Mouse (Mus musculus) liver, adult 2 months (tissue): ENCODE results near the gene Adgrg5. TPM values are rescaled to one million over a fixed set of nuclear protein-coding genes. Genes with fewer than 3 reads are reported as not detected.
A peak's percentile ranks its signal among the peaks of the same experiment; 100 is the strongest.

Source experiments
- DNase-seq: peaks from one replicate; pipeline ENCODE4 v3.0.0-alpha.2; 2011; ENCODE audit warnings: low read depth, low spot score; ENCODE audit errors: extremely low read depth
- H3K27ac ChIP-seq: fragments of 200-500 bp; replicated peaks from 2 replicates; pipeline ENCODE4 v1.5.1; 2012; ENCODE audit warnings: low read depth, mild to moderate bottlenecking, control low read depth, inconsistent platforms, low read length; ENCODE audit not compliant: insufficient read depth
- H3K27me3 ChIP-seq: fragments of 200-500 bp; 2 replicates; pipeline ENCODE4 v1.6.1; 2012; ENCODE audit warnings: mild to moderate bottlenecking, moderate library complexity, low read length, inconsistent platforms; ENCODE audit not compliant: control insufficient read depth, insufficient read depth
- H3K36me3 ChIP-seq: fragments of 200-500 bp; 2 replicates; pipeline ENCODE4 v1.6.1; 2012; ENCODE audit warnings: low read length, inconsistent platforms; ENCODE audit not compliant: control insufficient read depth, insufficient read depth
- H3K4me1 ChIP-seq: fragments of 200-500 bp; 2 replicates; pipeline ENCODE4 v1.6.1; 2011; ENCODE audit warnings: low read length; ENCODE audit not compliant: control insufficient read depth, insufficient read depth
- H3K4me3 ChIP-seq: fragments of 200-500 bp; 2 replicates; pipeline ENCODE4 v1.5.1; 2011; ENCODE audit warnings: low read depth, mild to moderate bottlenecking, control low read depth, low read length, moderate library complexity; ENCODE audit not compliant: insufficient read depth
- H3K79me2 ChIP-seq: fragments of 200-500 bp; 2 replicates; pipeline ENCODE4 v1.6.1; 2012; ENCODE audit warnings: inconsistent platforms, mild to moderate bottlenecking, low read length, moderate library complexity; ENCODE audit not compliant: control insufficient read depth, insufficient read depth
- H3K9ac ChIP-seq: fragments of 200-500 bp; 2 replicates; pipeline ENCODE4 v1.6.1; 2012; ENCODE audit warnings: low read depth, mild to moderate bottlenecking, control low read depth, inconsistent platforms, low read length
- CTCF ChIP-seq: fragments of 200-500 bp; IDR thresholded peaks from 2 replicates; pipeline ENCODE4 v1.5.1; 2011; ENCODE audit warnings: low read depth, low read length, control low read depth
- POLR2A ChIP-seq: fragments of 200-500 bp; IDR thresholded peaks from 2 replicates; pipeline ENCODE4 v1.6.1; 2011; ENCODE audit warnings: low read length, control low read depth; ENCODE audit not compliant: insufficient read depth; ENCODE audit errors: extremely low read depth
- WGBS: fragments of 180-500 bp; shearing (Covaris S2); methylation state at CpG from one replicate; pipeline ENCODE4 v1.1.7; 2018; 5-methylcytosine and 5-hydroxymethylcytosine counted together
- polyA plus RNA-seq: library from polyadenylated mRNA; depleted of rRNA; stranded (reverse); fragments of >200 nt; gene quantifications from 2 replicates; pipeline ENCODE4 v1.2.3, GENCODE M21; 2012
- total RNA-seq: library from RNA; depleted of rRNA; stranded (reverse); fragments of >200 nt; gene quantifications from 2 replicates; pipeline ENCODE4 v1.2.3, GENCODE M21; 2014

Adgrg5 gene
- total and polyA plus RNA-seq, 2 experiments, result 0.18 to 0.77 TPM

DNA sequence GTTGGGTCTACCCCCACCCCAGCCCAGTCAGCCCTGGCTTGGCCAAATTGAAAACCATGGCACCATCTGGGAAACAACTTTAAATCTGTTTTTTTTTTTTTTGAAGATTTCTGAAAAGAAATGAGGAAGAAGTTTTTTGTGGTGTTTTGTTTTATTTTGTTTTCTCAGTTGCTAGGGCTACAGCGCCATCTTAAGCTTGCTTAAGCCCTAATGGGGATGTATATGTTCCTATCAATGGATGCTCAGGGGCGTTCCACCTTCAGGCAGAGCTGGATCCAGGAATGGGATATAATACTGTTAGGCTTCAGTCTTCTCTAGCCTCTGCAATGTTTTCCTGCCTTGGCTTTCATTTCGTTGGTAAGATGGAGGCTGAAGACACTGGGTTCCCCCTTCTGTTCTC lies 11.7 kb downstream of the Adgrg5 start:
- Histone ChIP-seq H3K9ac (no peak overlapping the region), H3K36me3 (no peaks in the 10 kb centered on the region), H3K4me1 (no peaks in the 10 kb centered on the region), H3K27me3 (no peaks in the 10 kb centered on the region), H3K27ac (no peak overlapping the region), H3K79me2 (no peaks in the 10 kb centered on the region), H3K4me3 (no peak overlapping the region)
- no peak for TF ChIP-seq POLR2A
- TF ChIP-seq CTCF, result no peak
- no peak for DNase-seq
- WGBS, result 67% methylated on average over 3 of the region's 3 CpGs

DNA sequence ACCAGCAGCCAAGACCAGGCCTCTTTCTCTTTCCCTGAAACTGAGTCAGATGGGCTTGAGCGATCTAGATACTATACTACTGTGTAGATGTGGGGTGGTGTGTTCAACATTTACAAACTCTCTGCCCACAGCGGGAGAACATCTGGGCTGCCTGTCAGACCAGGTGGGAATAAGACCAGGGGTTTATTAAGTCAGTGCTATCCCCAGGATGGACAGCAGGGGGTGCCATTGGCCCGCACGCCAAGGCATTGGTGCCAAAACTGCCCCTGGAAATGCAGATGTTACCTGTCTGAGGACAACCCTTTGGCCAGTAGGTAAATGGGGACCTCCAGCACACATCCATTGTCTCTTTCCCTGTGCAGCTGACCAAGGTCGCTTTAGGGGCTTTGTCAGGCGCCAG lies 19.1 kb downstream of the Adgrg5 start:
- TF ChIP-seq CTCF, result peak; percentile 93
- no peak for TF ChIP-seq POLR2A
- DNase-seq, result no peak
- Histone ChIP-seq H3K36me3 (no peaks in the 10 kb centered on the region), H3K4me3 (no peak overlapping the region), H3K27me3 (no peaks in the 10 kb centered on the region), H3K27ac (no peak overlapping the region), H3K4me1 (no peaks in the 10 kb centered on the region), H3K9ac (no peak overlapping the region), H3K79me2 (no peaks in the 10 kb centered on the region)
- 17% methylated on average over 6 of the region's 6 CpGs for WGBS

DNA sequence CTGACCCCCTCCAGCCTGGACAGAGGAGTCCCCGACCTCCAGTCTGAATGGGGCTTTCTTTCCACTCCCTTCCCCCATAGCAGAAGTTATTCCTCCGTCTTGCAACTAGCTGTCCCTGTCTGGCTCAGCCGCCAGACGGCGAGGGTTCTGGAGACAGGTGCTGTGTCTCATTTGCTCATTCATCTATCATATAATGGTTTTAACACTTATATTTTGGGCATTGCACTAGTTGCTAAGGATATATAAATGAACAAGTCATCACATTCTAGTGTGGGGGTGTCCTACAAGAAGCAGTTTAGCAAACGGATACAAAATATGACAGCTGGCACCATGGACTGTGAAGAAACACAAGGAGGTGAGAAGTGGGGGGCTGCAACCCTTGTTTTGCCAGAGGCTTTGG lies 21.7 kb downstream of the Adgrg5 start:
- Histone ChIP-seq H3K79me2 (no peaks in the 10 kb centered on the region), H3K27ac (no peak overlapping the region), H3K9ac (no peak overlapping the region), H3K36me3 (no peaks in the 10 kb centered on the region), H3K27me3 (no peaks in the 10 kb centered on the region), H3K4me3 (no peak overlapping the region), H3K4me1 (no peaks in the 10 kb centered on the region)
- 74% methylated on average over 6 of the region's 6 CpGs for whole genome bisulfite sequencing
- DNase-seq, result no peak
- TF ChIP-seq POLR2A (no peak), CTCF (no peak)

DNA sequence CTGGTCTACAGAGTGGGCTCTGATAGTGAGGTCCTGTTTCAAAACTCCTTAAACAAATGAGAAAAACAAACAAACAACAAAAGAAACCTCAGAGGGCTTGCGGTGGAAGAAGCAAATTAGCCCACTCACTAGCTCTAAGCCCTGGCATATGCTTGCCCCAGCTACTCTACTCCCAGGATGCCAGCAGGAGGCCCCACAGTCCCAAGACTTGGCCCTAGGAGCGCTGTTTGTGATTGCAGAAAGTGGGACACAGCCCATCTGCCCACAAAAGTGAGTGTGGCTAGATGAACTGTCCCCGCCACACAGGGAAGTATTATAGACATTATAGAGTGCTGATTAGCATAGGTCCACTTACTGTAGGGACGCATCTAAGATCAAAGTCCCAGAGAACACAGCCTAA lies 24.9 kb downstream of the Adgrg5 start:
- Histone ChIP-seq H3K4me1 (no peaks in the 10 kb centered on the region), H3K36me3 (no peaks in the 10 kb centered on the region), H3K4me3 (no peak overlapping the region), H3K27me3 (no peaks in the 10 kb centered on the region), H3K27ac (no peak overlapping the region), H3K79me2 (no peaks in the 10 kb centered on the region), H3K9ac (no peak overlapping the region)
- DNase-seq, result no peak
- TF ChIP-seq CTCF, result no peak
- no peak for TF ChIP-seq POLR2A
- WGBS, result 87% methylated on average over 4 of the region's 4 CpGs

DNA sequence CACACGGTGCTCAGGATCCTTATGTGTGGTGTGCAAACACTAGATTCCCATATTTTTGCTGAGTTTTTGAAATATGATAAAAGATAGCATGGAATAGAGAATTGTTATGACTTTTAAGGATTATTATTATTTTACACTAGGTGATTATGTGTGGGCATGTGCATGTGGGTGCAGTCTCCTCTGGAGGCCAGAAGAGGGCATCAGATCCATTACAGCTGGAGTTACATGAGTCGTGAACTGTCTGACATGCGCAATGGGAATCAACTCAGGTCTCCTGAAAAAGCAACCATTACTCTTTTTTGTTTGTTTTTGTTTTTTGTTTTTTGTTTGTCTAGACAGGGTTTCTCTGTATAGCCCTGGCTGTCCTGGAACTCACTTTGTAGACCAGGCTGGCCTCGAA lies 25.5 kb downstream of the Adgrg5 start:
- 87% methylated on average over 4 of the region's 4 CpGs for WGBS
- TF ChIP-seq POLR2A (no peak), CTCF (no peak)
- DNase-seq, result no peak

DNA sequence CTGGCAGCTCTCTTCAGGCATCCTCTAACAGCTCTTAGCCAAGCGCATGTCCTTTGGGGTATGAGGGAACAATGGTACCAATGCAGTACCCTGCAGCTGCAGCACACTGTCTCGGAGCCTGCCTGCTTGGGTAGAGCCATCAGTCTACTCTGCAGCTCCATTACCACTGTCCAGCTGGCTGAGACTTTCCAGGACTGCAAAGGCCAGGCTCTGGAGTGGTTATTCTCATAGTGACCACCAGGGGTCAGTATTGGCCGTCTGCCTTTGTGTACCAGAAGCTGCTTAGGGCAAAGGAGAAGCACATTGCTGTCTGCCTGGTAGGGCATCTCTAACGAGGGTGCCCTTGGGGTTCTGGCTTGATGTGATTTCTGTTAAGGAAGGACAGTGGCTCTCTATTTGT lies 26.6 kb downstream of the Adgrg5 start:
- Histone ChIP-seq H3K36me3 (no peaks in the 10 kb centered on the region), H3K27me3 (no peaks in the 10 kb centered on the region), H3K27ac (no peak overlapping the region), H3K79me2 (no peaks in the 10 kb centered on the region), H3K4me1 (no peaks in the 10 kb centered on the region), H3K9ac (no peak overlapping the region), H3K4me3 (no peak overlapping the region)
- DNase-seq, result peak; percentile 40
- WGBS, result 19% methylated on average over 4 of the region's 4 CpGs
- no peak for TF ChIP-seq POLR2A
- TF ChIP-seq CTCF, result peak; percentile 86

More for the DNA sequence above, 25.5 kb downstream of the Adgrg5 start:
- Histone ChIP-seq H3K4me3 (no peak overlapping the region), H3K9ac (no peak overlapping the region), H3K36me3 (no peaks in the 10 kb centered on the region), H3K79me2 (no peaks in the 10 kb centered on the region), H3K27ac (no peak overlapping the region), H3K4me1 (no peaks in the 10 kb centered on the region), H3K27me3 (no peaks in the 10 kb centered on the region)
